Mouse (Mus musculus) cerebellum, postnatal 4 days (tissue): ENCODE results near the gene Hrc.

Source experiments
- DNase-seq, 2 experiments: peaks; one replicate each; pipeline ENCODE4 v3.0.0; 2022; ENCODE audit warnings: low spot score in 2 of 2, mixed read lengths in 1 of 2

The Hrc gene

DNA sequence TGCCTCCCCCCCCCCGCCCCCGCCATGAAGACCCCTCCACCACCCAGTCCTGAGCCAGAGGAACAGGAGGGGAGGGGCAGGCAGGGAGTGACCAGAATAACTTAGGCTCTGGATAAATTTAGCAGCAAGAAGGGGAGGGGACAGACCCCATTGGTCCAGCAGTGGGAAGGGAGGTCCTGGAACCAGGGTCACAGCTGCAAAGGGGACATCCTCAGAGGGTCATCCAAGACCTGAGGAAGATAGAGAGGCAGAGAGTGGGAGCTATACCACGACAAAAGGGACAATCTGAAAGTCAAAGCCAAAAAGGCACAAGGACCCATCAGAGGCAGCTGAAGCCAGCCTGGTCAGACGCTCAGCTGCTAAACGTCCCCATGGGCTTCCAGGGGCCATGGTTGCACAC is at the start of gene Hrc:
TSS of gene Hrc (plus strand) at position 235 of the 400 bp plus-strand sequence.
- DNase-seq = no peak

DNA sequence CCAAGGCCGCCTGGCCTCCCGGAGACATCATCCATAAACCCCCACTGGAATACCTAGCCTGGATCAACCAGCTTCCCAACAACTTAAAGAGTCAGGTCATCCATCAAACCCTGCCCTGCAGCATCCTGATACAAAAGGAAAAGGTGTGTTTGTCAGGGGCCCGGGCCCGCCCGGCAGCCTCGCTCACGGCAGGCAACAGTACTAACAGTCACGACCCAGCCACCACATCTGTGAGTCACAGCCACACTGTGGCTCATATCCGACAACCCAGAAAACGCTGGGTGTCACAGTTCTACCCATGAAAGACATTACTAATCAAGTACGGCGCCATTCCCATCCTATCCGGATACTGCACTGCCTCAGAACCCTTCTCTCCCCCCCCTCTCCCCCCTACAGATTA is 48.6 kb upstream of the Hrc start:
- no peak for DNase-seq

DNA sequence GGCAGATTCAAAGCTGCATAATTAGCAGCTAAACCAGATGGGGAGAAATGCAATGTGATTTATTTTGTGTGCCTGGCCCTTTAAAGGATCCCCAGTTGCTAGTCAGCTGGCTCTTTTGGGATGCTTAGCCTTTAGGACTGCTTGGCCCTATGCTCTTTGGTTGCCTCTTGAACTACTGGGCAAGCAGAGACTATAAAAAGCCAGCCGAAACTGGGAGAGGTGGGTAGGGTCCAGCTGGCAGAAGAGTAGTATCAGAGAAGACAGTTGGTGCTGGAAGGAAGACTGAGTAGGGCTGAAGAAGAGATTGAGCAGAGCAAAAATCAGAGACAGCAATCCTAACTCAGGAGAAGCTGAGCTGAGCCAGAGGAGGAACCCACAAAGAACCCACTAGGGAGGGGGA is 38.5 kb upstream of the Hrc start:
- no peak for DNase-seq

DNA sequence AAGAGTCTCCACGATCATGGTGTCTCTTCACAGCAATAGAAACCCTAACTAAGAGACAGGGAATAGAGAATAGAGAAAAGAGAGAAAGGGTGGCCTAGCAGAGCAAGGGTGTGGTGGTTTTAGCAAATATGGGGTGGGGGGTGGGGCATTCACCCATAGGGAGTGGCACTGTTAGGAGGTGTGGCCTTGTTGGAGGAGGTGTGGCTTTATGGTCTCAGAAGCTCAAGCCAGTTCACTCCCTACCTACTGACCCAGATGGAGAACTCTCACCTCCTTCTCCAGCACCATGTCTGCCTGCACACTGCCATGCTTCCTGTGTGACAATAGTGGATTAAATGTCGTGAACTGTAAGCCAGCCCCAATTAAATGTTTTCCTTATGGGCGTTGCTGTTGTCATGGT is 37.5 kb upstream of the Hrc start:
- DNase-seq = no peak

DNA sequence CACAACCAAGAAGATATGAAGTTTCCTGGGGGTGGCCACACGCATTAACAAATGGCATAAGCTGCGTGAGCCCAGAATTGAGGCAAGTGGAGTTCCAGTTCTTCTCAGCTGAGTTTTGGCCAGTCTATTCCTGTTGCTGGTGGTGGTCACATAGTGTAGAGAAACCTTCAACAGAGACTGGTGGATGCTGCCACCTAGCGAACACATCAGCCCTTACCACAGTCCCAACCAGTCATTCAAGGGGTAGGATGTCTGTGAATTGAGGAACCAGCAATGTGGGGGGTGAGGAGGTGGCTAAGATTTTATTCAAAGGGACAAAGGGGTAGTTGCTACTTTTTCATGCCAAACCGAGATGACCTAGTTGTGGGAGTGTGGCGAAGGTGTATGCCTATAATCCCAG is 35.3 kb upstream of the Hrc start:
- peak in 1 of 2 experiments; percentile 64 for DNase-seq

DNA sequence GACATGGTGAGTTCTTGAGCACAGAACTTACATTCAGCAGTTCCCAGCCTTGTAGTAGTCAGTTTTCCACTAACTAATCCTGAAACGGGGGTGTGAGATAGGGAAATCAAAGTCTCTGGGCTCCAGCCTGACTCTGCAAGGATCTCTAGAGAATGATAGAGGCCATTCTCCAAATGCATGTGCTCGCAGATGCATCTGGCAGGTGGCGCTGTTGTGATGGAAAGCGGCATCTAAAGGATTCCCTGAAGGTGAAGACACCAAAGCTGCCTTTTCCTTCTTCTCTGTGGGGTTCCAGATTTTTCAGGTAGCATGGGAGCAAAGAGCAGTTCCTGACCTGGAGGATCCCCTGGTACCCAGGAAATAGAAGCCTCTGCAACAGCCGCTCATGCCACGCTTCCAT is 34.8 kb upstream of the Hrc start:
- peak in 1 of 2 experiments; percentile 72 for DNase-seq

DNA sequence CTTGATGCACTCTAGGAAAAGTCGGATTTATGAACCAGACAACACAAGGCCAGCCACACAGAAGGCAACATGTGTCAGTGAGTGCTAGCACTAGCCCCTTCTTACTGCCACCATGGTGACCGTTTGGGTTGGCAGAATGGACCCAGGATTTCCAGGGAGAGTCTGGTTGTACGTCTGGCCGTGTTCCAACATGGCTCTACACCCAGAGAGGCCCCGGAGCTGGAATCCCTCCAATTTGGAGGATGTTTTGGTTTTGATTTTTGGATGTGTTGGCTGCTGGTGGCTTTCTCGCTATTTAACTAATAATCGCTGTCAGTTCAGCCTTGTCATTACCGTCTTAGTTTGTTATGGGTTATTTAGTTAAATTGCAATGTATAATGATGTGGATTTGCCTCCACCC is 32.5 kb upstream of the Hrc start:
- peak in 1 of 2 experiments; percentile 53 for DNase-seq

DNA sequence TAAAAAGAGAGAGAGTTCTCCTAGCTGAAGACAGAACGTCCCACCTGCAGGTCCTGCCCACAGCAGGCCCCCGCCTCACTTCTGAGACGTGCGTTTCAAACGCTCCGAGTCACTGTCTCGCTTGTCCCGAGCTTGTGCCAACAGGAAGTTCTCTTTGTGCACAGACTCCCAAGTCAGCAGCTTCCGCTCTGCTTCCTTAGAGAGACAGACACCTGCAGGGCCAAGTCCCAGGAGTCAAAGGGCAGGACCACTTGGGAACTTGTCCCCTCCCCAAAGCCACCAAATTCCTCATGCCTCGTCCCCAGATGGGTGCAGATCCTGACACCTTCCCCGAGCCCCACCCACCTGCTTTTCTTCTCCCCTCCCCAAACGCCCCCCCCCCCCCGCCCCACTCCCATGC is 30.2 kb upstream of the Hrc start:
- no peak for DNase-seq

DNA sequence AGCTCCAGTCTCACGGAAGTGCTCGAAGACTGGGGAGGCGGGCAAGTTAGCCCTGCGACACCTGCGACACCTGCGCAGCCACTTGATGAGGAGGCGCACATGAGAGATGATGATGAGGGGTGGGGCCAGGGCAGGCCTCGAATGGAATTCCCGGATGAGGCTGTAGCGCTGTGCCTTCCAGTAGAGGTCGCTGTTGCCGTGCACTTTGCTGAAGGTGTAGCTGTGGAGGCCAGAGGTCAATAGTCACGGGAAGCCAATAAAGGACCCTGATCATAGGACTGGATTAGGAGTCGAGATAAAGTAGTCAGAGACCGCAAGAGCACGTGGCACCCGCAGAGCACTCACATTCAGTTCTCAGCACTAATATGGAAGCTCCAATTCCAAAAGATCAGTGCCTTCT is 29.8 kb upstream of the Hrc start:
- DNase-seq = peak; percentile 47 to 68

DNA sequence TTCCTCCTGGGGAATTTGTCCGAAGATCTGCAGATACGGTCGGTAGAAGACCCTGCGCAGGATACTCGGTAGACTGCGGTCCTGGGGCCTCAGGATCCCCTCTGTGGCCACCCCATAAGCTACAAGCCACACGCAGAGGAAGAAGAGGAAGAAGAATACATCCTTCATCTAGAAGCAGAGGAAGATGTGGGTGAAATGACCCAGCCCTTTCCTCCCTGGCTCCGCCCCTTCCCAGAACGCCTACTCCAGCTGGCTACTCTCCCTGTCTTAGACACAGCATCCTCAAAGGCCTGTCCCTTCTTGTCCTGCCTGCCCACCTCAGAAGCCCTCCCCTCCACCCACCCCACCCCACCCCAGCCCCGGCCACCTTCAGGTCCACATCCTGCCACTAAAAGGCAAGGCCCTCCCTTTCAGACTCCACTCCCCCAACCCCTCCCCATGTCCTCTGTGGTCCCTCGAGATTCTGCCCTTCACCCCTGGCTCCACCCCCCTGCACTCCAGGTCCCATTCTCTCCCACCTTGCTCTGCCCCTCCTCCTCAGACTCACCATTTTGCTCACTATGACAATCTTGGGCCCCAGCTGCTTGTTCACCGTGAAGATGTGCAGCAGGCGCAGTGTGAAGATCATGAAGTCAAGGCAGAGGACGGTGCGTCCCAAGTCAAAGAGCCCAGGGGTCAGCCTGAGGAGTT is 26.4 kb upstream of the Hrc start:
- no peak for DNase-seq

DNA sequence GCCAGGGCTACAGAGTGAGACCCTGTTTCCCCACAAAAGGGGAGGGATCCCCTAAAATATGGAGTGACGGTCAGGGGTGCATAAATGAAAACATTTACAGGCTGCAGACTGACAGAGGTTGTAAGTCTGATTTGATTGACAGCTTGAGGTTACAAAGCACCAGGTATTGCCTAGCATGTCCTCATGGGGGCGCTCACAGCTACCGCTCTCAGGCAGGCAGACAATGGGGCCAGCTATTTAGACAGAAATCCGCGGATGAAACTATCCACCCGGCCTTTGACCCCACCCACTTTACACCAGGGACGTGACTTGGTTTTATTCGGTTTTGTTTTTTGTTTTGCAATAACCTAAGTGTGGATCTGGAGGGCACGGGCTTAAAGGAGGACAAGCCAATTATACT is 25.6 kb upstream of the Hrc start:
- peak in 1 of 2 experiments; percentile 53 for DNase-seq

DNA sequence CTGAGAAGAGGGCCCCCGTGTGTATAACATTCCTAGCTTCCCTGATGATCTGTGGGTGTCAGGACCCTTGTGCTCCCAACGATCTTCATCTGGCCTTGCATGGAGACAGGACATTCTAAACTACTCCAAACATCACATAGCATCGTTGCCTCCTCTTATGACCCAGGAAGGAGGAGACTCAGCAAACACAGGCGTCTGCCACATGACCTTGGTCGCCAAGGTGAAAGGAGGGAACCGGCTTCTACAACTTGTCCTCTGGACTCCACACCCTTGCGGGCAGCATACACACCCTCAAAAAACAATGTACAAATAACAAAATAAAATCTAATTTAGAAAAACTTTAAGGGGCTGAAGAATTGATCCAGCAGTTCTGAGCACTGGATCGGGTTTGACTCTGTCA is 23.1 kb upstream of the Hrc start:
- no peak for DNase-seq

DNA sequence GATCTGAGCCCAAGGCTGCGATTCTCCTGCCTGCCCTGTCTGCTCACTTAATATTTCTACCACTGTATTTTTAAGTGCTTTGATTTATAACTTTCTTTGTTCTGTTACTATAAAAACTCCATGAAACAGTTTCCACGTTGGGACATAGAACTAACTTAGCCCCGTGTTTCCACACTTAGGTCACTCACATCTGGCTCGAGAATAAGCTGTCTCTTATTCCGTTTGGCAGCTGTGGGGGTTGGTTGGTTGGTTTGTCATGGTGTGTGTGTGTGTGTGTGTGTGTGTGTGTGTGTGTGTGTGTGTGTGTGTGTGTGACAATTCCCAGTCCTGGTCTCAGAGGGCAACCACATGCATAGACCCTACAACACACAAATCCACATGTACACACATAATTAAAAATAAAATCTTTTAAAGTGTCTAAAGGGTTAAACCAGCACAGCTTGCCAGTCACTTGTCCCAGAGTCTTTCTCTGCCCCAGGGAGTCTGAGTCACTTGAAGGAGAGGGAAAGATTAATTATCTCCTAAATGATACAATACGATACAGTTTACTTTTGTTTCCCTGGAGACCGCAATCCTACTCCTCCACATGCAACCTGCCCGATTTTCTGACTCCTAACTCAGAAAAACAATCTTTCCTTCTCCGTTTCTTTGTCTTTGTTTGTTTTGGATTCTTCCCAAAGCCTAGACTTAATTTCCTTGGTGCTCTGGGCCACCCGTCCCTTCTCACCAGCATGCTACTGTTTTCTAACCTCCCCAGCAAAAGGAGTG is 22.2 kb upstream of the Hrc start:
- no peak for DNase-seq

DNA sequence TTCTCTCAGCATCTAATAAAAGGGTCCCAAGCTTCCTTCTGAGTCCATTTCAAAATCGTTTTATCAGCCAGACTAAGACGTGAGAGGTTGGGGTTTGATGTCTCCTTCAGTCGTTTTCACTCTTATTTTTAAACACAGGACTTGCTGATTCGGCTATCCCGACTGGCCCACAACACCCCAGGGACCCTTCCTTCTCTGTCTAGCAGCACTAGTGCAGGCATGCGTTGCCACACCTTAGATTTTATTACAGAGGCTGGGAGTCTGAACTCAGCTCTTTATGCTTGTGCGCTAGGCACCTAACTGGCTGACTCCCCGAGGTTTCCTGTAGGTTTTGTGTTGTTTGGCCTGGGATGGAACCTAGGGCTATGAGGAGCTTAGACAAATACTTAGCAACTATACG is 21.6 kb upstream of the Hrc start:
- DNase-seq = no peak

DNA sequence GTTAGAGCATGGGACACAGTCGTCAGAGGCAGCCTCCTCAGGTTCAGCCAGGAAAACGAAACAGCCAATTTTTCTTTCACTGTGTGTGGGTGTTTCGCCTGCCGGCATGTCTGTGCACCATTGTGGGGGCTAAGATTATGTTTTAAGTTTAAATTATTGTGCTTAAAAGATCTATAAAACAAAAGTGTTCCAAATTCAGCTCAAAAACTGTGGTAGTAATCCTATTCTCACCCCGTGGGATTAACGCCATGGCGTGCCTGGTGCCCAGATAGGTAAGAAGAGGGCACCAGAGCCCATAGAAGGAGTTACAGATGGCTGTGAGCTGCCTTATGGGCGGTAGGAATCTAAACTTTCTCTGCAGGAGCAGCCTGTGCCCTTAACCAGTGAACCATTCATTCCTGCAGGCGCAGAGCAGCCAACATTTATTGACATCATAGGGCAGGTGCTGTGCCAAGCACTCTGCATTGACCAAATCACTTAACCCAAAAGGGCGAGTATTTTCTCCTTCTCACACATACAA is 19.8 kb upstream of the Hrc start:
- DNase-seq = no peak

DNA sequence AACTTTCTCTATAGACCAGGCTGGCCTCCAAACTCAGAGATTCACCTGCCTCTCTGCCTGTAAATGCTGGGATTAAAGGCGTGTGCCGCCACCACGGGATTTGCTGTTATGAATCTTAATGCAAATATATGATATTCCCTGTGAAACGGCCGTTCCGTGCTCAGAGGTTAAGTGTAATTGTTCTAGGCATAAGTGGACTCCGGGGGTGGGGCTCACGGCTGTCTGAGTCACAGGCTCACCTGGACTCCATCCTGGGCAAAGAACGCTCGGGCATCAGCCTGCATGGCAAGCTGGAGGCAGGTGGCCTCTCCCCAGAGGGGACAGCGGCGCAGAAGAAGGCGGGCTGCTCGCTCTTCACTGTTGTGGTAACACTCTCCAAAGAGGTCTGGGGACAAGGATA is 18.6 kb upstream of the Hrc start:
- no peak for DNase-seq

DNA sequence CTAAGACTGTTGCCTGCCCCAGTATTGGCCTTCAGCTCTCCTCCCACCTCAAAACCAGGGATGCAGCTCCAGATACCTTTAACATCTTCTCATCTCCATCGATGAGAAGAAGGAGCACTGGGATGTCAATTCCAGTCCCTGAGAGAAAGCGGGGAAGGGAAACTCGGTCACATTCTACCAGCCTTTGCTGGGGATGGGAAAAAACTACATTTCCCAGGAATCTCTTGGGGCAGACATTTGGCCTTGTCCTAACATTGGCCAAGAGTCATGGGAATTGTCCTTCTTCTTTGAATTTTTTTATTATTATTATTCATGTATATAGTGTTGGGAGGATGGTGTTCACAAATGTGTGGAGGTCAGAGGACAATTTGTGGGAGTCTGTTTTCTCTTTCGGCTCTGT is 12.8 kb upstream of the Hrc start:
- no peak for DNase-seq

DNA sequence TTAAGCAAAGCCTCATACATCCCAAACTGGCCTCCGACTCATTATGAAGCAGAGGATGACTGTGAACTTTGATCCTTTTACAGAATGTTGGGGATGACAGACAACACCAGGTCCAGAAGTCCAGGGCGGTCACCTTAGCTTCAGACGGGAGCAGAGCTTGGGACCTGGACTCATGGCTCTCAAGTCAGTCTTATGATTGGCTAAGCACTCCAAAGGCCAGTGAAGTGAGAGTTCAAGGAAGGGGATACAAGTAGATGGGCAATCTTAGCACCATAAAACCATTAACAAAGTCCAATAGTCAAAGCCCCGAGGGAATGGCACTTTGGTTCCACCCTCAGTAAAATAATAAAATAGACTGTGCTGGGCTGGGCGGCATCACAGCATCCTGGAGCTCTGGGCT is 12.0 kb upstream of the Hrc start:
- no peak for DNase-seq

DNA sequence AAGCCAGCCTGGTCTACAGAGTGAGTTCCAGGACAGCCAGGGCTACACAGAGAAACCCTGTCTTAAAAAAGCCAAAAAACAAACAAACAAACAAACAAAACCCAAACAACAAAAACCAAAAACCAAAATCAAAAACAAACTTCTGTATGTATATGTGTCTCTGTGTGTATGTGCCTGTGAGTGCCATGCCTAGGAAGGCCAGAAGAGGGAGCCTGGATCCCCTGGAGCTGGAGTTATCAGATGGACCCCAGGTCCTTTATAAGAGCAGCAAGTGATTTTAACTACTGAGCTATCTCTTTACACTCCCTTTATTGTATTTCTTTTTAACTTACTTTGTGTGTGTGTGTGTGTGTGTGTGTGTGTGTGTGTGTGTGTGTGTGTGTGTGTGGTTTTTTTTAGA is 9.3 kb upstream of the Hrc start:
- DNase-seq = no peak

DNA sequence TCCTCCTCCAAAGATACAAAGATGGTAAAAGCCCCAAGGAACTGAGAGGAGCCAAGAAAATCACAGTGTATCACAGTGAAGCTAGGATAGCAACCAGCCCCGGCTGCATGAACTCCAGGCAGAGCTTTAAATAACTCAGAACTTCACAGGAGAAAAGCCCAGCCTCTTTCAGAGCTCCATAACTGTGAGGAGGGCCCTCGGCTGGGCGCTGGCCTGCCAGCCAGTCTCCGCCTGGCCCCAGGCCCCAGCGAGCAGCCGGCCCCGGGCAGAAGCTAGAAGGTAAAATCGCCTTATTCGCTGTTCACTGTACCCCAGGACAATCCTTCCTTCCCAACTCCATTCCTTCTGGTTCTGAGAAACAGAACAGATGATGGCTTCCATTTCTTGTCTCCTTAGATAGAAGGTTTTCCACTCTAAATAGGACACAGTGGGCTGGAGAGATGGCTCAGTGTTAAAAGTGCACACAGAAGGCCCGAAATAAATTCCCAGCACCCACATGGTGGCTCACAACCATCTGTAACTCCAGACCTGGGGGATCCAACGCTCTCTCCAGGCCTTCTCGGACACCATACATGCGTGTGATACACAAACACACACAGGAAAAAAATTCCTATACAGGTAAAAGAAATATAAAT is 6.1 kb upstream of the Hrc start:
- no peak for DNase-seq

DNA sequence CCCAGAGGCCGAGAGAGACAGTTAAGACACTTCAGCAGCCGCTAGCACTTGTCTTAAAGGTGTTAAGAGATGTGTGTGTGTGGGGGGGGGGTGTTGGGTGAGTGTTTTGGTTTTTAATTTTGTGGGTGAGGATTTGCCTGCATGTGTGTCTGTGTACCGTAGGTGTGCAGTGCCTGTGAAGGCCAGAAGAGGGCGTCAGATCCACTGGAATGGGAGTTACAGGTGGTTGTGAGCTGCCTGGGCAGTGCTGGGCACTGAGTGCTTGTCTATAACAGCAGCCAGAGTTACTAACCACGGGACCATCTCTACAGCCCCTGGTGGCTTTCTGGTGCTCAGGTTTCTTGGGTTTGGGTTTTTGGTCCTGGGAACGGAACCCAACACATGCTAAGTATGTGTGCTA is 3.6 kb upstream of the Hrc start:
- no peak for DNase-seq

DNA sequence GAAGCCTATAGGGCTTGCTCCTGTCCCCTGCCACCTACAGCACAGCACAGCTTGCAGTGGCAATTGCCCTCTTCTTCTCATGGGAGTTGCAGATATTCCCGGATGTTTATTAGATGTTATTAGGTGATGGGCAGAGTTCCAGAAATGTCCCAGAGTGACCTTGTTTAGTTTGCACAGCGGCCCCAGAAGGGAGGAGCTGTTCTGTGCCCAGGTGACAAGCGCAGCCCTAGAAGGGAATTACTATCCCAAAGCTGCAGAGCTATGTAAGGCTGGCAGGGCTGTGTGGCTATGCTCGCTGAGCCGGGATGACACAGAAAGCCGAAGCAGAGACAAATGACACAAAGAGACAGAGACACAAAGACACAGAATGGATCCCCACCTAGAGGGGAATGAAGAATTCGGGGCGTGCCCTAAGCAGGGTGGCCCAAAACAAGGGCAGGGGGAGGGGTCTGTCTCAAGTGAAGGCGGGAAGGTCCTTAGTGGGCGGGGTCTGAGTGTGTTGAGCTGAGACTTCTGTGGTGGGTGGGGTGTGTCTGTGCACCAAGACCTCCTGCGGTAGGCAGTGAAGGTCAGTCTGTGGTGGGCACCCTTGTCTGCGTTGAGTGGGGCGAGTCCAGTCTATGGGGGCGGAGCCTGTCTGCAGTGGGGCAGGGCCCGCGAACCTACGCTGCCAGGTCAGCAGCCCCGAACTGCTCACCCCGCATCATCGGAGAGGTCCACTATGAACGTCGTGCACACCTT is 2.2 kb upstream of the Hrc start:
- peak in 1 of 2 experiments; percentile 28 for DNase-seq
